In genomic region chr3:101749841-101750240, GRCm38 (mm10) we compare ENCODE assay signal across 13 mouse cellular contexts.
"Had no signal": no experiment of that assay in that cellular context is flagged by ENCODE, and none has a peak within 500 bp of the region (broad histone marks: within the 10 kb centered on the region; RNA-seq: fewer than 3 reads in every experiment).

No protein-coding gene starts in this region.

- H3K9me3 ChIP-seq: limb, embryonic 10.5 days; liver, embryonic 15.5 days; midbrain, embryonic 12.5 days; neural tube, embryonic 13.5 days had no signal

- H3K4me2 ChIP-seq: liver, embryonic 11.5 days; liver, embryonic 15.5 days; midbrain, embryonic 12.5 days; neural tube, embryonic 13.5 days had no signal

- H3K27ac ChIP-seq: limb, embryonic 10.5 days; liver, embryonic 15.5 days; macrophage; midbrain, embryonic 12.5 days; neural tube, embryonic 13.5 days had no signal

- H3K27me3 ChIP-seq: liver, embryonic 15.5 days; midbrain, embryonic 12.5 days; neural tube, embryonic 13.5 days had no signal

- H3K4me1 ChIP-seq: limb, embryonic 10.5 days; liver, embryonic 15.5 days; megakaryocyte, embryonic 14.5 days; neural tube, embryonic 13.5 days had no signal

- ATAC-seq: lung, postnatal 0 days had no signal

- H3K4me3 ChIP-seq: limb, embryonic 10.5 days; liver, embryonic 15.5 days; megakaryocyte, embryonic 14.5 days; midbrain, embryonic 12.5 days; neural tube, embryonic 13.5 days had no signal

- H3K36me3 ChIP-seq: limb, embryonic 10.5 days; liver, embryonic 15.5 days; midbrain, embryonic 12.5 days; neural tube, embryonic 13.5 days had no signal

- H3K9ac ChIP-seq: liver, embryonic 15.5 days; midbrain, embryonic 12.5 days; neural tube, embryonic 13.5 days had no signal

- DNase-seq: lung, adult 2 months; retina, postnatal 1 day; spleen, adult 18-20 months; thymus, adult 18-20 months; thymus, postnatal 14 days had no signal
